Mouse (Mus musculus) spleen, adult 2 months (tissue): ENCODE measurements around the gene Gm17455.

ENCODE experiments used
- CTCF ChIP-seq: fragments of 200-500 bp; IDR thresholded peaks from 2 replicates; pipeline ENCODE4 v1.5.1; 2011; ENCODE audit warnings: mild to moderate bottlenecking, inconsistent platforms; ENCODE audit not compliant: insufficient read depth, insufficient read length, insufficient replicate concordance; ENCODE audit errors: extremely low read depth
- POLR2A ChIP-seq: fragments of 200-500 bp; IDR thresholded peaks from 2 replicates; pipeline ENCODE4 v1.6.1; 2011; ENCODE audit warnings: low read depth, low read length, inconsistent platforms

DNA sequence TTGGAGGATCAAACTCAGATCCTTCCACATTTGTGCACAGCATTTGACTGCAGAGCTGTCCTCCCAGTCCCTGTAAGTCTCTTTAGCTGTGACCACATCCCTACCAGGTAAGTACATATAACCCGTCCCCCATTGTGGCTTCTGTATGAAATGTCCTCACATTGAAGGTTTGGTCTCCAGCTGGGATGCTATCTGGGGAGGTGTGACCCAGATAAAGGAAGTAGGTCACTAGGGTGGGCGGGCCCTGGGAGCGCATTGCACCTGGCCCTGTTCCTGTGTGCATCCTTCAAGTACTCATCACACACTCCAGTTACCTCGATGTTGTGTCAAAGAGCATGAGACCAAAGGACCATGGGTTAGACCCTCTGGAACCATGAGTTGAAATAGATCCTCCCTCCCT lies 42.8 kb downstream of the Gm17455 start:
- TF ChIP-seq CTCF (no peak), POLR2A (no peak)
